Mouse (Mus musculus): ENCODE results near the gene Cartpt. TPM values are rescaled to one million over a fixed set of nuclear protein-coding genes. Genes with fewer than 3 reads are reported as not detected.

Gene Cartpt
- total and polyA plus RNA-seq, 2 experiments from 2014 or later, result 18.8 to 43.3 TPM

DNA sequence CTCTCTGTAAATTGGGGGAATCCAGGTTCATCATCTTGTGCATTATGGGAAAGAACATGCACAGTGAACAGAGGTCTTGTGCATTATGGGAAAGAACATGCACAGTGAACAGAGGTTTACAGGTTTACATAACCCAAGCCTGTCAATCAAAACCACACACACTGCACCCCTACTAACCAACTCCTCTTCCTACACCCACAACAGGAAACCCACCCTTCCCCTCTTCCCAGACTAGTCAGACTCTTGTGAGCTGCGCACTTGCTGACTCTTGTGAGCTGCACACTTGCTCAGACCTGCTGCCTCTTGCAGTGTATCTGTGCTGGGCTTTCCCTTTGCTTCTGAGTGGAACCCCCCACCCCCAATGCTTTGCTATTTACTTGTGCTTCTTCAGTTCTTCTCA lies 31.5 kb upstream of the Cartpt start:
- H3K9ac ChIP-seq (replicated peaks; ENCODE audit: low read length), result no peak overlapping the region
- 93% methylated on average over 1 of the region's 1 CpGs for WGBS
- H3K4me1 ChIP-seq (ENCODE audit: insufficient read depth, low read length), result no peaks in the 10 kb centered on the region
- H3K9me3 ChIP-seq (ENCODE audit: low read length), result no peaks in the 10 kb centered on the region
- no peak overlapping the region for H3K4me3 ChIP-seq (ENCODE audit: low read length)
- no peak overlapping the region for H3K4me2 ChIP-seq (ENCODE audit: low read depth, low read length)
- no peaks in the 10 kb centered on the region for H3K27me3 ChIP-seq (ENCODE audit: insufficient read depth, low read length)
- no peaks in the 10 kb centered on the region for H3K36me3 ChIP-seq (ENCODE audit: insufficient read depth, low read length)
- H3K27ac ChIP-seq, result no peak overlapping the region
- no peak for DNase-seq (ENCODE audit: low spot score)
- no peak for ATAC-seq
- TF ChIP-seq CTCF (IDR thresholded peaks at IDR 0.05; ENCODE audit: low read depth), result no peak

DNA sequence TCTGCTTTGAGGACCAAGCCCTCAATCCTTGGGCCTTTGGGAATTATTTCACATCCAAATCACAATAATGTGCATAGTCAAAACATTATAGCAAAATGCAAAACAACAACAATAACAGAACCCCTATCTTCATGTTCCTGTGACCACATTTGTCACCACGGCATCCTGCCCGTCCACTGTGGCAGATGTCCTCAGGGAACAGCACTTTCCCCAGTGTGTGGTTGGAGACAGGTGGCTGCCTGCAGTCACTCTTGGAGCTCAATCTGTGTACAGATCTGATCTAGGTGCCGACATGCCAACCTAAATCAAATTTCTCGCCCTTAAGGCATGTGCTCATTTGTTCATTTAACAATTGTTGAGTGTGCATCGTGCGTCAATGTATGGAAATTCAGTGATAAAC lies 30.6 kb upstream of the Cartpt start:
- H3K27me3 ChIP-seq (ENCODE audit: insufficient read depth, low read length), result no peaks in the 10 kb centered on the region
- no peak overlapping the region for H3K9ac ChIP-seq (replicated peaks; ENCODE audit: low read length)
- H3K9me3 ChIP-seq (ENCODE audit: low read length), result no peaks in the 10 kb centered on the region
- 64% methylated on average over 6 of the region's 6 CpGs for WGBS
- no peaks in the 10 kb centered on the region for H3K4me1 ChIP-seq (ENCODE audit: insufficient read depth, low read length)
- H3K27ac ChIP-seq, result no peak overlapping the region
- no peak overlapping the region for H3K4me3 ChIP-seq (ENCODE audit: low read length)
- TF ChIP-seq CTCF (IDR thresholded peaks at IDR 0.05; ENCODE audit: low read depth), result no peak
- ATAC-seq (no peak), DNase-seq (ENCODE audit: low spot score) (no peak)
- H3K4me2 ChIP-seq (ENCODE audit: low read depth, low read length), result no peak overlapping the region
- H3K36me3 ChIP-seq (ENCODE audit: insufficient read depth, low read length), result no peaks in the 10 kb centered on the region

DNA sequence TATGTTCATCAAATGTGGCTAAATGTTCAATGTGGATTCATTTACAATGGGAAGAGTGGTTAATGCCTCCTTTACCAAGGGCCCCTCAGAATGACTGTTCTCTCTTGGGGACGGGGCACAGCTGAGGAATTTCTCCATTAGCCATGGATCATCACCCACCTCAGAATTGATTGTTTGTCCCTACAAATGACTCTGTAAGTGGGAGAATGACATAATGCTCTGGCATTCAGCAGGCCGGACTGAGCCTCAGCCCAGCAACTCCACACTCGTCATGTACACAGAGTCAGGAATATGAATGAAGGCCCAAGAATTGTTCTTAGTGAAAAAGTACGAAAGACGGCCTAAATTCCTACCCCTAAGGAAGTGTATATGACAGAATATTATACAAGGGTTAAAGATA lies 25.4 kb upstream of the Cartpt start:
- Histone ChIP-seq H3K36me3 (ENCODE audit: insufficient read depth, low read length) (no peaks in the 10 kb centered on the region), H3K9ac (replicated peaks; ENCODE audit: low read length) (no peak overlapping the region), H3K4me1 (ENCODE audit: insufficient read depth, low read length) (no peaks in the 10 kb centered on the region), H3K9me3 (ENCODE audit: low read length) (no peaks in the 10 kb centered on the region), H3K4me3 (ENCODE audit: low read length) (no peak overlapping the region), H3K27me3 (ENCODE audit: insufficient read depth, low read length) (no peaks in the 10 kb centered on the region), H3K4me2 (ENCODE audit: low read depth, low read length) (no peak overlapping the region), H3K27ac (no peak overlapping the region)
- TF ChIP-seq CTCF (IDR thresholded peaks at IDR 0.05; ENCODE audit: low read depth), result no peak
- peak; percentile 68; the same call in 1 of the 2 replicates for ATAC-seq
- DNase-seq (ENCODE audit: low spot score), result peak; percentile 12
- 34% methylated on average over 5 of the region's 5 CpGs for WGBS

DNA sequence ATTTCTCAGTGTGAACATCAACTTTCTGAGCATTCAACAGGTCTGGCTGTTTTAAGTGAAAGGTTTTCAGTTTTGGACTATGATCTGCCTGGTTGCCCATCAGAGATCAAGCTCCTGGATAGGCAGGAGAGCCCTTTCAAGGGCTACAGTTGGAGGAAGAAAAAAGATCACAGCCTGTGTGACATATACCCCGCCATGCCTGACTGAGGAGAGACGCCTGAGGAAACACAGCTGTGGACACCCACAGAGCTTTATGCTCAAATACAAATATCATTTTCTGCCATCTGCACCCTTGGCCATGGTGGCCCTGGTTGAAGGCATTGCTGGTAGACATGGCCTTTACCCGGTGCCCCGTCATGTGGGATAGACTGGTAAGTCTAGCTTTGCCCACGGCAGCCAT lies 14.7 kb upstream of the Cartpt start:
- DNase-seq (ENCODE audit: low spot score), result no peak
- TF ChIP-seq CTCF (IDR thresholded peaks at IDR 0.05; ENCODE audit: low read depth), result no peak
- Histone ChIP-seq H3K36me3 (ENCODE audit: insufficient read depth, low read length) (no peaks in the 10 kb centered on the region), H3K4me3 (ENCODE audit: low read length) (no peak overlapping the region), H3K27me3 (ENCODE audit: insufficient read depth, low read length) (no peaks in the 10 kb centered on the region), H3K4me1 (ENCODE audit: insufficient read depth, low read length) (no peaks in the 10 kb centered on the region), H3K27ac (no peak overlapping the region), H3K4me2 (ENCODE audit: low read depth, low read length) (no peak overlapping the region), H3K9me3 (ENCODE audit: low read length) (no peaks in the 10 kb centered on the region), H3K9ac (replicated peaks; ENCODE audit: low read length) (no peak overlapping the region)
- 58% methylated on average over 5 of the region's 5 CpGs for WGBS
- ATAC-seq, result no peak

DNA sequence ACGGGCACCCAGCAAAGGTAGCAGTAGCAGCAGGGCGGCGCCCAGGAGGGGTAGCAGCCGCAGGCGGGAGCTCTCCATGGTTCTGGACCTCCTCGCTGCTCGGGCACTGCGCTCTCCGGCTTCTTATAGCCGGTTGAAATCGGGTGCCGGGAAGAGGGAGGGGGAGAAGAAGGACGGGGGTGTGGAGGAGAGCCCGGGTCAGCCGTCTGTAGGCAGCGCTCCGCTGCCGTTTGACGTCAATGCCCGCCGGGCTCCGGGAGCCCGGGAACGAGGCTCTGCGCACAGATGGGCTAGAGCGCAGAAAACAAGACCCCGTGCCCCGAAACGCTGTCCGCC lies 366 bp downstream of the Cartpt start:
- no peaks in the 10 kb centered on the region for H3K9me3 ChIP-seq (ENCODE audit: low read length)
- peaks cover 11% of the 10 kb centered on the region; the same call in 1 of the 2 replicates for H3K27me3 ChIP-seq (ENCODE audit: insufficient read depth, low read length)
- under 1% methylated on average over 30 of the region's 30 CpGs for WGBS
- peak overlapping the region; percentile 35 for H3K9ac ChIP-seq (replicated peaks; ENCODE audit: low read length)
- no peaks in the 10 kb centered on the region for H3K4me1 ChIP-seq (ENCODE audit: insufficient read depth, low read length)
- H3K4me3 ChIP-seq (ENCODE audit: low read length), result peak overlapping the region; percentile 34
- H3K4me2 ChIP-seq (ENCODE audit: low read depth, low read length), result peak overlapping the region; percentile 59
- no peaks in the 10 kb centered on the region for H3K36me3 ChIP-seq (ENCODE audit: insufficient read depth, low read length)
- H3K27ac ChIP-seq, result no peak overlapping the region
- DNase-seq (ENCODE audit: low spot score) (peak; percentile 44), ATAC-seq (peak; percentile 83)
- TF ChIP-seq CTCF (IDR thresholded peaks at IDR 0.05; ENCODE audit: low read depth), result no peak

DNA sequence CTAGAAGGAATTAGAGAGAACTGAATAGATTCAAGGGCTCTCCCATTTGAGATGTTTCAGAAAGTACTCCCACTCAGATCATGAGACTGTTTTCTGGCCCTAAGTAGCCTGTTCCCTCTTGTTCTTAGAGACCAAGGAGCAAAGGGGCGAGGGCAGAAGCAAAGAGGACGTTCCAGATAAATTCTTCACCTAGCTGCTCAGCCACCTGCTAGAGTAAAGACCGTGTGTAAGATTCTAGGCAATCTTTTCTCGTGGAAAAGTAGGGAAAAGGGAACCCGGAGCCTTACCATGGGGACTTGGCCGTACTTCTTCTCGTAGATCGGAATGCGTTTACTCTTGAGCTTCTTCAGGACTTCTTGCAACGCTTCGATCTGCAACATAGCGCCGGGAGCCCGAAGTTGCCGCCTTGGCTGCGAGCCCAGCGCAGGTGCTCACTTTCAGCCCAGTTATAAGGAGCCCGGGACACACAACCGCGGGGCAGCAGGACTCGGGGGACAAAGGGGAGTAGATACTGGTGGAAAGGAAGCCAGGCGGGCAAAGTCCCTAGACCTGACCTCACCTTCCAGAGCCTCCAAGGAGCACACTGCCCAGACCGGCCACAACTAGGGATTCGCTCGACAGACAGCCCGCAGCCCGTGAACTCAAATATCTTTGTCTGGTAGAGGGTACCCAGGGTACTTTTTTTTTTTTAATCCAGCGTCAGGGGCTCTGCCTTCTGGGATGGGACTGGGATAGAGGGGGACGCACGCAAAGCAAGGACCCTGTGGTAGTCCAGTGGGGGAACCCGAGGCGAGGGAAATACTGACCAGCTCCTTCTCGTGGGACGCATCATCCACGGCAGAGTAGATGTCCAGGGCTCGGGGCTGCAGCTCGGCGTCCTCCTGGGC lies 978 bp downstream of the Cartpt start:
- Histone ChIP-seq H3K4me2 (ENCODE audit: low read depth, low read length) (peak overlapping the region; percentile 59), H3K9ac (replicated peaks; ENCODE audit: low read length) (peak overlapping the region; percentile 35; the same call in 1 of the 2 replicates), H3K36me3 (ENCODE audit: insufficient read depth, low read length) (no peaks in the 10 kb centered on the region), H3K27ac (no peak overlapping the region), H3K4me1 (ENCODE audit: insufficient read depth, low read length) (no peaks in the 10 kb centered on the region), H3K4me3 (ENCODE audit: low read length) (peak overlapping the region; percentile 34), H3K27me3 (ENCODE audit: insufficient read depth, low read length) (peaks cover 11% of the 10 kb centered on the region; the same call in 1 of the 2 replicates), H3K9me3 (ENCODE audit: low read length) (no peaks in the 10 kb centered on the region)
- WGBS, result 5% methylated on average over 38 of the region's 38 CpGs
- DNase-seq (ENCODE audit: low spot score) (no peak), ATAC-seq (0 out of 2 replicates have a peak, but pooled peaks have one; percentile 45)
- no peak for TF ChIP-seq CTCF (IDR thresholded peaks at IDR 0.05; ENCODE audit: low read depth)

DNA sequence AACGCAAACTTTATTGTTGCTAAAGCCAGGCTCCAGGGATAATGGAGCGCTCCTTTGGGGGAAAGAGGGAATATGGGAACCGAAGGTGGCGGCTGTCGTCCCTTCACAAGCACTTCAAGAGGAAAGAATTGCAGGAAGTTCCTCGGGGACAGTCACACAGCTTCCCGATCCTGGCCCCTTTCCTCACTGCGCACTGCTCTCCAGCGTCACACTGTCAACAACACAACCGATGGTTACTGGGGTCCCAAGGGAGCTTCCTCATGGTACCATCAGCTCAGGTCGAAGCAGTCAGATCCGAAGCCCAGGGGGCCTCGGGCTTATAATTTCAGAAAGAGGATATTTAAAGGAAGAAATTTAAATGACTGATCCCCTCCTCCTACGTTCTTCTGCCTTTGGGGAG lies 2.1 kb downstream of the Cartpt start:
- H3K9ac ChIP-seq (replicated peaks; ENCODE audit: low read length), result no peak overlapping the region
- H3K4me1 ChIP-seq (ENCODE audit: insufficient read depth, low read length), result no peaks in the 10 kb centered on the region
- no peak overlapping the region for H3K4me3 ChIP-seq (ENCODE audit: low read length)
- H3K27ac ChIP-seq, result no peak overlapping the region
- no peak for ATAC-seq
- H3K36me3 ChIP-seq (ENCODE audit: insufficient read depth, low read length), result no peaks in the 10 kb centered on the region
- peaks cover 11% of the 10 kb centered on the region; the same call in 1 of the 2 replicates for H3K27me3 ChIP-seq (ENCODE audit: insufficient read depth, low read length)
- H3K4me2 ChIP-seq (ENCODE audit: low read depth, low read length), result 0 out of 2 replicates have a peak overlapping the region, but pooled peaks have one; percentile 18
- DNase-seq (ENCODE audit: low spot score), result no peak
- whole genome bisulfite sequencing, result 22% methylated on average over 14 of the region's 14 CpGs
- H3K9me3 ChIP-seq (ENCODE audit: low read length), result no peaks in the 10 kb centered on the region
- TF ChIP-seq CTCF (IDR thresholded peaks at IDR 0.05; ENCODE audit: low read depth), result no peak
